Mouse (Mus musculus) liver, embryonic 16.5 days (tissue): ENCODE results near the gene Klhl22. TPM values are rescaled to one million over a fixed set of nuclear protein-coding genes. Genes with fewer than 3 reads are reported as not detected.
A peak's percentile ranks its signal among the peaks of the same experiment; 100 is the strongest.

Experiments
- ATAC-seq: fragments of 200-750 bp; cut with Nextera tagmentation; 2 replicates; pipeline ENCODE4 v1.8.0; 2017; ENCODE audit warnings: low read depth, mild to moderate bottlenecking, moderate number of reproducible peaks, moderate library complexity
- H3K27ac ChIP-seq: fragments of 300-500 bp; sonication (generic); 2 replicates; pipeline ENCODE4 v1.5.1; 2014; ENCODE audit warnings: mild to moderate bottlenecking, low read length
- H3K27me3 ChIP-seq: fragments of 300-500 bp; sonication (generic); 2 replicates; pipeline ENCODE4 v1.6.1; 2014; ENCODE audit warnings: low read depth, low read length, mixed read lengths; ENCODE audit not compliant: control insufficient read depth, insufficient read depth
- H3K36me3 ChIP-seq: fragments of 300-500 bp; sonication (generic); 2 replicates; pipeline ENCODE4 v1.6.1; 2014; ENCODE audit warnings: mild to moderate bottlenecking; ENCODE audit not compliant: control insufficient read depth, insufficient read depth
- H3K4me1 ChIP-seq: fragments of 300-500 bp; sonication (generic); 2 replicates; pipeline ENCODE4 v1.6.1; 2014; ENCODE audit warnings: low read depth, low read length, mixed read lengths; ENCODE audit not compliant: control insufficient read depth
- H3K4me2 ChIP-seq: fragments of 300-500 bp; sonication (generic); 2 replicates; pipeline ENCODE4 v1.6.1; 2014; ENCODE audit warnings: low read depth, low read length, mixed read lengths
- H3K4me3 ChIP-seq: fragments of 300-500 bp; sonication (generic); 2 replicates; pipeline ENCODE4 v1.5.1; 2014; ENCODE audit warnings: low read depth, mild to moderate bottlenecking, low read length
- H3K9ac ChIP-seq: fragments of 300-500 bp; sonication (generic); 2 replicates; pipeline ENCODE4 v1.6.1; 2014; ENCODE audit warnings: low read depth, low read length
- H3K9me3 ChIP-seq: fragments of 300-500 bp; sonication (generic); replicated peaks from 2 replicates; pipeline ENCODE4 v1.6.1; 2016; ENCODE audit warnings: low read length; ENCODE audit not compliant: control insufficient read depth
- WGBS: fragments of 180-500 bp; shearing (Covaris S2); extraction: QIAGEN DNeasy Blood & Tissue Kit; methylation state at CpG from one replicate; pipeline ENCODE4 v1.1.7; 2014; ENCODE audit not compliant: insufficient replicate concordance; 5-methylcytosine and 5-hydroxymethylcytosine counted together
- polyA plus RNA-seq: library from polyadenylated mRNA; unstranded; fragments of >200 nt; fragmentation: Nextera tagmentation; extraction: Ambion mirVana; gene quantifications from 2 replicates; pipeline ENCODE4 v1.2.1, GENCODE M21; 2015

Klhl22 gene
- polyA plus RNA-seq = 11.2 and 12.8 TPM in 2 replicates

DNA sequence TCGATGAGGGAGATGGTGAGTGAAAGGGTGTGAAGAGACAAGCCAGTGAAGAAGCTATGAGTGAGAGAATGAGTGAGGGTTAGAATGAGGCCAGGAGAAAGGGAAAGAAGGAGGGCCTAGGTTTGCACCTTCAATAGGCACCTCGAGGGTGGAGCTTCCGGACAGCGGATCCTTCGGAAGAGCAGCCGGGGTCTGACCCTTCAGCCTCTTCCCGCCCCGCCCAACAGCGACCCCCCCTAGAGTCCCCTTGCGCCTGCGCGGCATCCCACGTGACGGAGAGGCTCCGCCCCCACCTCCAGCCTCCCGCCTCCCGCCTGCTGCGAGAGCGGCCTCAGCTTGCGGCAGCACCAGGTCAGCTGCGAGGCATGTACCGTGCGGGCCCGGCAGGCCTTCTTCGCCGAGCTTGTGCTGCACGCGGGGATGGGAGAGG lies at the start of gene Klhl22:
Gene Klhl22, plus strand, starts transcription at position 275 of the 430 bp plus-strand sequence.
- H3K4me1 ChIP-seq = peaks cover 20% of the 10 kb centered on the region
- H3K27ac ChIP-seq = peak within 1 kb of the TSS; percentile 35; the same call in 1 of the 2 replicates
- peak within 1 kb of the TSS; percentile 63 for H3K4me3 ChIP-seq
- under 1% methylated on average over 22 of the region's 28 CpGs for WGBS
- no peaks in the 10 kb centered on the region for H3K9me3 ChIP-seq
- no peaks in the 10 kb centered on the region for H3K36me3 ChIP-seq
- ATAC-seq = peak; percentile 79
- peak within 1 kb of the TSS; percentile 94 for H3K4me2 ChIP-seq
- H3K9ac ChIP-seq = peak within 1 kb of the TSS; percentile 68
- H3K27me3 ChIP-seq = no peaks in the 10 kb centered on the region

DNA sequence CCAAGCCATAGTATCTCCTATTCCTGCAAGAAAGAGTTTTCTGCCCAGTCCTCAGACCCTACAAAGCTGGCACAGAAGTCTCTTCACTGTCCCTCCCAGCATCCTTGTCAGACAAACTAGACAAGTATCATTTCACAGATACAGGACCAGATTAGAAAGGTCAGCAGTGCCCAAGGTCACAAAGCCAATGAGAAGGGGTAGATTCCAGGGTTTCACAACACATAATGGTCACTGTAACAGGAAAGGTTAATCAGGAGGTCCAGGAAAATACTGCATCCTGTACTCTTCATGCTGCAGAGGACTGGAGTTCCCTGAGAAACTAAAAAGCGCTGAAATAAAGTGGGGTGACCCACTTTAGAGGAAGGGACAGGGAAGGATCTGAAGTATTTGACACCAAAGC lies 41.6 kb upstream of the Klhl22 start:
- H3K4me2 ChIP-seq = no peak overlapping the region
- H3K9me3 ChIP-seq = no peaks in the 10 kb centered on the region
- 82% methylated on average over 1 of the region's 1 CpGs for WGBS
- H3K27me3 ChIP-seq = no peaks in the 10 kb centered on the region
- no peak overlapping the region for H3K4me3 ChIP-seq
- H3K36me3 ChIP-seq = no peaks in the 10 kb centered on the region
- ATAC-seq = 0 out of 2 replicates have a peak, but pooled peaks have one; percentile 25
- peaks cover 20% of the 10 kb centered on the region for H3K4me1 ChIP-seq
- no peak overlapping the region for H3K27ac ChIP-seq
- H3K9ac ChIP-seq = no peak overlapping the region

DNA sequence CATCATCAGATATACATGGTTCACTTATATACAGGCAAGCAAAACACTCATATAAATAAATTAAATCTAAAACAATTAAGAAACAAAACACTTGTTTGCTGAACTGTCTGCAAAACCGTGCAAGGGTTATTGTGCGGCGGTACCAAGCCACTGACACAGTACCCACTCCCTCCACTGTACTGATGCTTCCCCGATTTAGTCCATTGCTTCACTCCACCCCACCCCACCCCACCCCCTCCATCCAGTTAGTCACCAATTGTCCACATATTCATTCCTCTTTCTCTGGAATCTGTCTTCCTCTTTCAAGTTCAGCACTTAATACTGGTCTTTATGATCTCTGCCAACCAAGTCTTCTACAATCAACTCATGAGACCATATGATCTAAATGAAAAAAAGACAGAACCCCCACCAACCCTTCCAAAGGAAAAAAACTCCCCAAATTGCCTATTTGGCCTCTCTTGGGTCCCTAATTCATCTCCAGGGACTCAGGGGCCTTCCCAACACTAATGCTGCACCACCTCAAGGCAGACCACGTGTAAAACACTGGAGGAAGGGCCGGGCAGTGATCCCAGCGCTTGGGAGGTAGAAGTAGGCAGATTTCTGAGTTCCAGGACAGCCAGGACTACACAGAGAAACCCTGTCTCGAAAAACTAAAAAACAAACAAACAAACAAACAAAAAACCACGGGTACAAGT lies 38.2 kb upstream of the Klhl22 start:
- 44% methylated on average over 9 of the region's 9 CpGs for WGBS
- H3K4me2 ChIP-seq = peak overlapping the region; percentile 83
- no peaks in the 10 kb centered on the region for H3K27me3 ChIP-seq
- H3K9ac ChIP-seq = peak overlapping the region; percentile 85
- no peaks in the 10 kb centered on the region for H3K36me3 ChIP-seq
- H3K4me1 ChIP-seq = peaks cover 20% of the 10 kb centered on the region
- no peak for ATAC-seq
- peak overlapping the region; percentile 87 for H3K4me3 ChIP-seq
- H3K27ac ChIP-seq = no peak overlapping the region
- H3K9me3 ChIP-seq = no peaks in the 10 kb centered on the region

DNA sequence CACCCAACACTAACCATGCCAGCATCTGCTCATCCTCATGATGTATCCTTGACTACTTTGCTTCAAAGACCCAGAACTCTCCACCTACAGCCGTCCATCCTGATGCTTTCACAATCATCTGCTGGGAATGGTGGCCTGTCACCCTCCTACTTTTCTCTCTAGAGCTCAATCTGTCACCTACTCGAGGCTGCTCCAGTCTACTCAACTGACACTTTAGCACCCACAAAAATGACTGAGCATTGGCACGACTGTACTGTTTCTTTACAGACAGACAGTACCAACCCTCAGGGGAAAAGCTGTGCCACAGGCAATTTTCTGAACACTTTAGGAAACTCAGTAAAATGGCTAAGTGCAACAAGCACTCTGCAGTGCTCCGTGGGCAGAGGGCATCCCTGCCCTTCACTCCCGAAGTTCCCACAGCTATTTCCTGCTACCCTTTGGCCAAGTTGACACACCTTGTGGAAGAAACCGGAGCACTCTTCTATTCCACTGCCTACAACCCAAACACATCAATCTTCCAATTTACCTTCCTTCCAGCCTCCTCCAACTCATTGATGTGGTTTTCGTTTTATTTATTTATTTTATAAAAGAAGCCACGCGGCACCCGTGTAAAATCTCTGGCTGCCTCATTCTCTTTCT lies 37.5 kb upstream of the Klhl22 start:
- peak overlapping the region; percentile 78 for H3K27ac ChIP-seq
- H3K9me3 ChIP-seq = no peaks in the 10 kb centered on the region
- H3K9ac ChIP-seq = peak overlapping the region; percentile 85
- no peak for ATAC-seq
- peak overlapping the region; percentile 87 for H3K4me3 ChIP-seq
- no peaks in the 10 kb centered on the region for H3K36me3 ChIP-seq
- H3K27me3 ChIP-seq = no peaks in the 10 kb centered on the region
- peak overlapping the region; percentile 83 for H3K4me2 ChIP-seq
- H3K4me1 ChIP-seq = peaks cover 22% of the 10 kb centered on the region
- WGBS = under 1% methylated on average over 10 of the region's 10 CpGs

DNA sequence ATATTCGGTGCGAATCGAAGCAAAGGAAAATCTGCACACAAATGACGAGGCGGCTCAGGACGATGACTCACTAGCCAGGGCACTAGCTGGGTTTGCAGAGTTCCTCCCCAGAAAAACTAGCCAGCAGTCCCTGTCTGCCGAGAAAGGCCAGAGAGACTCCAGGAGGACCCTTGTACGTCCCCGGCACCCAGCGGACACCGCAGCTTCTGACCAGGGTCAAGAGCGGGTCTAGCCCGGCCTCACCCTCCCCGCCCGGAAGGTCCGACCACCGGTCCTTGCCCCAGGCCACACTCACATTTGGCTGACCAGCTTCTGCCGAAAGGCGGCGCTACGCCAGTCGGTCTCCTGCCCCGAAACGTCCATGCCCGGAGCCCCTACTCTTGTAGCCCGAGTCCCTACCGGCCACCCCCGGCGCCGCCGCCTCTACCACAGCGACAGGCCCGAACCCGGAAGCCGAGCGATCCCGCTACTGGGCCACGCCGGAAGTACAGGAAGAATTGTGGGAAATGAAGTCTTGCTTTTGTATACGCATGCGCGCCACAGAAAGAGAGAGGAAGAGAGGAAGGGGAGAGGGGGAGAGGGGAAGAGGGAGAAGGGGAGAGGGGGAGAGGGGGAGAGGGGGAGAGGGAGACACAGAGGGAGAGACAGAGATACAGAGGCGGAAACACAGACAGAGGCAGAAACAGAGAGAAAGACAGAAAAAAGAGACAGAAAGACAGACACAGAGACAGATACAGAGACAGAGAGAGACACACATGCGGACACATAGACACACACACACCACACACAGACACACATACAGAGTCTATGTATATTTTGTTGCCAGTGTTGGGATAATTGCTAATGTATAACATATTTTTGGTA lies 36.7 kb upstream of the Klhl22 start:
- Histone ChIP-seq H3K9ac (peak overlapping the region; percentile 85), H3K27ac (peak overlapping the region; percentile 78), H3K9me3 (no peaks in the 10 kb centered on the region), H3K27me3 (no peaks in the 10 kb centered on the region), H3K4me3 (peak overlapping the region; percentile 87), H3K36me3 (no peaks in the 10 kb centered on the region), H3K4me1 (peaks cover 21% of the 10 kb centered on the region), H3K4me2 (peak overlapping the region; percentile 83)
- ATAC-seq = peak; percentile 86
- 1% methylated on average over 44 of the region's 44 CpGs for WGBS

DNA sequence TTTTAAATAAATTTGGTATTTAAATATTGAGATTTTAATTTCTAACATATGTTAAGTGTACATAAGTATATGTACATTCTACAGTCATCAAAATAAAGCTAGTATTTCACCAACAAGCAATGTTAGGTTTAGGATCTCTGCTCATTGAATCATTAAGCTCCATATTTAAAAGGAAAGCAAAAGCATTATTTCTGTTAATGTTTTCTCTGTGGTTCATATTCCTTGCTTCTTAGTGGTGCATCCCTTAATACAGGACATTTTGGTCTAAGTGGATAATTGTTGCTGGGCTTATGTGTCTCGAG lies 36.1 kb upstream of the Klhl22 start:
- 58% methylated on average over 1 of the region's 1 CpGs for WGBS
- Histone ChIP-seq H3K4me1 (peaks cover 20% of the 10 kb centered on the region), H3K4me3 (peak overlapping the region; percentile 87; the same call in 1 of the 2 replicates), H3K9ac (no peak overlapping the region), H3K4me2 (peak overlapping the region; percentile 83), H3K27me3 (no peaks in the 10 kb centered on the region), H3K27ac (no peak overlapping the region), H3K36me3 (no peaks in the 10 kb centered on the region), H3K9me3 (no peaks in the 10 kb centered on the region)
- ATAC-seq = no peak

DNA sequence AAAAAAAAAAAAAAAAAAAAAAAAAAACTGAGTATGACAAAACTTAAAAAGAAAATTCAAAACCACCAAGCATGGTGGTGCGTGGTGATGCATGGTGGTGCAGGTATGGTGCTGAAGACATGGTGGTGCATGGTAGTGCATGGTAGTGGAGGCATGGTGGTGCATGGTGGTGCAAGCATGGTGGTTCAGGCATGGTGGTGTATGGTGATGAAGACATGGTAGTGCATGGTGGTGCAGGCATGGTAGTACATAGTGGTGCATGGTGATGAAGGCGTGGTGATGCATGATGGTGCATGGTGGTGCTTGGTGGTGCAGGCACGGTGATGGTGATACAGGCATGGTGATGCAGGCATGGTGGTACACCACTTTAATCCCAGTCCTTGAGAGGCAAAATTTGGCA lies 35.0 kb upstream of the Klhl22 start:
- 85% methylated on average over 3 of the region's 3 CpGs for WGBS
- Histone ChIP-seq H3K36me3 (no peaks in the 10 kb centered on the region), H3K27me3 (no peaks in the 10 kb centered on the region), H3K27ac (no peak overlapping the region), H3K4me3 (no peak overlapping the region), H3K9me3 (no peaks in the 10 kb centered on the region), H3K4me1 (peaks cover 20% of the 10 kb centered on the region), H3K4me2 (no peak overlapping the region), H3K9ac (no peak overlapping the region)
- no peak for ATAC-seq

DNA sequence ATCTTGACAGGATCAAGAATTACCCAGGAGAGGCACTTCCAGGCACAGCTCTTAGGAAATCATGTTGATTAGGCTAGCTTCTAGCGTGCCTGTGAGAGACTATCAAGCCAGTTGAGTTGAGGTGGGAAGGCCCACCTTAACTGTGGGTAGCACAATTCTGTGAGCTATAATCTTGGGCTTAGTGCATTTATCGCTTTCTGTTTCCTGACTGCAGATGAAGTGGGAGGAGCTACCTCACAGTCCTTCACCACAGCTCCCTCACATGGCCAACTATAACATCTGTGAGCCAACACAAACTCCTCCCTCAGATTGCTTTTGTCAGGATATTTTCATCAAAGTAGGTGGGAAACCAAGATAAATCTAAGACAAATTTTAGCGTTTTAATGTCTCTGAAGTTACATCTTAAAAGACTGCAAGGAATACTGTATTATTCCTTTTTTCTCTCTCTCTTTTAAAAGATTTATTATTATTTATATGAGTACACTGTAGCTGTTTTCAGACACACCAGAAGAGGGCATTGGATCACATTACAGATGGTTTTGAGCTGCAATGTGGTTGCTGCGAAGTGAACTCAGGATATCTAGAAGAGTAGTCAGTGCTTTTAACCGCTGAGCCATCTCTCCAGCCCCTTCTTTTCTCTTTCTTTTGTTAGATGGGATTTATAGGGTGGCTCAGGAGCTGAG lies 32.1 kb upstream of the Klhl22 start:
- peak; percentile 45 for ATAC-seq
- H3K4me2 ChIP-seq = peak overlapping the region; percentile 37; the same call in 1 of the 2 replicates
- H3K36me3 ChIP-seq = no peaks in the 10 kb centered on the region
- H3K4me3 ChIP-seq = no peak overlapping the region
- H3K27ac ChIP-seq = no peak overlapping the region
- H3K27me3 ChIP-seq = no peaks in the 10 kb centered on the region
- H3K4me1 ChIP-seq = peaks cover 4% of the 10 kb centered on the region
- 0 out of 2 replicates have a peak overlapping the region, but pooled peaks have one; percentile 28 for H3K9ac ChIP-seq
- H3K9me3 ChIP-seq = no peaks in the 10 kb centered on the region
- 11% methylated on average over 5 of the region's 5 CpGs for WGBS
